Mouse (Mus musculus) Patski (cell line): ENCODE results near the gene Neb. TPM values are rescaled to one million over a fixed set of nuclear protein-coding genes. Genes with fewer than 3 reads are reported as not detected.

Experiments used
- ATAC-seq: fragments of 100-300 bp; one replicate; pipeline ENCODE4 v1.8.0; 2021
- CTCF ChIA-PET: fragments of 350-600 bp; sonication (Branson Sonifier 250); formaldehyde crosslinking; loops from one replicate; lab custom pipeline; 2022; ENCODE audit warnings: inconsistent platforms; lab: Charles Lee
- POLR2A ChIA-PET: fragments of 350-600 bp; sonication (Branson Sonifier 250); formaldehyde crosslinking; loops from one replicate; lab custom pipeline; 2022; ENCODE audit warnings: antibody characterized with exemption, inconsistent platforms; lab: Charles Lee
- DNase-seq: peaks from one replicate; pipeline ENCODE4 v3.0.0-alpha.2; 2011; ENCODE audit warnings: low read depth, low spot score
- H3K27me3 ChIP-seq: fragments of 371-371 bp; one replicate; pipeline ENCODE4 v1.5.1; 2021
- CTCF ChIP-seq: fragments of 100-300 bp; IDR thresholded peaks from one replicate; pipeline ENCODE4 v1.5.1; 2021
- in situ Hi-C: fragments of 300-500 bp; cut with MboI; formaldehyde crosslinking; loops from 3 replicates; pipeline ENCODE4 v1.11.1; 2018; ENCODE audit warnings: low pct_unique_long_range_greater_than_20kb, mixed read lengths
- polyA plus RNA-seq: library from polyadenylated mRNA; unstranded; gene quantifications from one replicate; pipeline ENCODE4 v1.2.3, GENCODE M21; 2021

Gene Neb
- polyA plus RNA-seq, 1 experiment from 2014 or later = 0.09 TPM

GRCm38 (mm10) chr2:52317471-52317870 is 60.8 kb downstream of the Neb start:
- TF ChIP-seq CTCF = no peak

GRCm38 (mm10) chr2:52315737-52316136 is 62.5 kb downstream of the Neb start:
- no peak for ATAC-seq
- ChIA-PET CTCF (interaction anchor here (1.2 to 1.6 kb wide), 3 partner anchors 12 to 16 kb away, joined by 3 to 4 read pairs (median 3); no protein-coding TSS in a partner anchor), POLR2A (no interaction called here)
- DNase-seq = no peak
- H3K27me3 ChIP-seq = no peaks in the 10 kb centered on the region
- in situ Hi-C loops = no loop called here
- TF ChIP-seq CTCF = no peak

More at GRCm38 (mm10) chr2:52317471-52317870, 60.8 kb downstream of the Neb start:
- POLR2A ChIA-PET = no interaction called here
- DNase-seq = no peak
- no peaks in the 10 kb centered on the region for H3K27me3 ChIP-seq
- CTCF ChIA-PET = interaction anchor here (1.3 to 1.6 kb wide), 3 partner anchors 10 to 28 kb away, joined by 3 to 5 read pairs (median 3); no protein-coding TSS in a partner anchor
- ATAC-seq = no peak
- in situ Hi-C loops = no loop called here

GRCm38 (mm10) chr2:52314922-52315730 is 63.1 kb downstream of the Neb start:
- ATAC-seq = no peak
- in situ Hi-C loops = no loop called here
- CTCF ChIA-PET = no interaction called here
- no peak for DNase-seq
- no peaks in the 10 kb centered on the region for H3K27me3 ChIP-seq
- TF ChIP-seq CTCF = no peak
- POLR2A ChIA-PET = no interaction called here

GRCm38 (mm10) chr2:52310757-52311156 is 67.5 kb downstream of the Neb start:
- DNase-seq = no peak
- in situ Hi-C loops = no loop called here
- CTCF ChIA-PET = no interaction called here
- ATAC-seq = no peak
- H3K27me3 ChIP-seq = no peaks in the 10 kb centered on the region
- POLR2A ChIA-PET = no interaction called here
- no peak for TF ChIP-seq CTCF

GRCm38 (mm10) chr2:52306635-52307034 is 71.6 kb downstream of the Neb start:
- TF ChIP-seq CTCF = no peak
- CTCF ChIA-PET = interaction anchor here (1.4 kb wide), 1 partner anchor 11 kb away, joined by 5 read pairs; no protein-coding TSS in a partner anchor
- ATAC-seq (no peak), DNase-seq (no peak)
- in situ Hi-C loops = no loop called here
- POLR2A ChIA-PET = no interaction called here
- H3K27me3 ChIP-seq = no peaks in the 10 kb centered on the region

GRCm38 (mm10) chr2:52304554-52304953 is 73.7 kb downstream of the Neb start:
- ChIA-PET CTCF (interaction anchor here (1.1 to 1.5 kb wide), 2 partner anchors 8 to 12 kb away, joined by 3 read pairs; no protein-coding TSS in a partner anchor), POLR2A (no interaction called here)
- in situ Hi-C loops = no loop called here
- no peak for ATAC-seq
- H3K27me3 ChIP-seq = no peaks in the 10 kb centered on the region
- no peak for TF ChIP-seq CTCF
- DNase-seq = no peak

- in situ Hi-C loops = no loop called here
- ChIA-PET POLR2A (interaction anchor here (0.6 to 1.3 kb wide), 2 partner anchors 14 to 32 kb away, joined by 3 to 5 read pairs; no protein-coding TSS in a partner anchor), CTCF (interaction anchor here (1.1 to 1.5 kb wide), 2 partner anchors 13 to 329 kb away, joined by 3 read pairs; no protein-coding TSS in a partner anchor)
- ATAC-seq (no peak), DNase-seq (no peak)
- no peaks in the 10 kb centered on the region for H3K27me3 ChIP-seq
- TF ChIP-seq CTCF = peak; percentile 24
Measured at GRCm38 (mm10) chr2:52303405-52303804, 74.9 kb downstream of the Neb start.

- CTCF ChIA-PET = interaction anchor here (1.5 kb wide), 1 partner anchor 11 kb away, joined by 3 read pairs; no protein-coding TSS in a partner anchor
- ATAC-seq = no peak
- no peaks in the 10 kb centered on the region for H3K27me3 ChIP-seq
Measured at GRCm38 (mm10) chr2:52297969-52298368, 80.3 kb downstream of the Neb start.

GRCm38 (mm10) chr2:52296779-52297178 is 81.5 kb downstream of the Neb start:
- CTCF ChIA-PET = interaction anchor here (0.8 to 1.5 kb wide), 3 partner anchors 8 to 20 kb away, joined by 3 read pairs; no protein-coding TSS in a partner anchor

More at GRCm38 (mm10) chr2:52297969-52298368, 80.3 kb downstream of the Neb start:
- no peak for DNase-seq
- POLR2A ChIA-PET = no interaction called here
- in situ Hi-C loops = no loop called here
- no peak for TF ChIP-seq CTCF

GRCm38 (mm10) chr2:52287436-52287835 is 90.8 kb downstream of the Neb start:
- no peak for ATAC-seq
- DNase-seq = no peak
- no peak for TF ChIP-seq CTCF
- in situ Hi-C loops = no loop called here
- POLR2A ChIA-PET = no interaction called here
- CTCF ChIA-PET = no interaction called here
- H3K27me3 ChIP-seq = no peaks in the 10 kb centered on the region

More at GRCm38 (mm10) chr2:52296779-52297178, 81.5 kb downstream of the Neb start:
- no peak for ATAC-seq
- DNase-seq = no peak
- in situ Hi-C loops = no loop called here
- POLR2A ChIA-PET = no interaction called here
- H3K27me3 ChIP-seq = no peaks in the 10 kb centered on the region
- TF ChIP-seq CTCF = no peak

- in situ Hi-C loops = no loop called here
- no peak for TF ChIP-seq CTCF
- H3K27me3 ChIP-seq = no peaks in the 10 kb centered on the region
- ChIA-PET CTCF (no interaction called here), POLR2A (no interaction called here)
- ATAC-seq (no peak), DNase-seq (no peak)
Measured at GRCm38 (mm10) chr2:52286421-52286820, 91.9 kb downstream of the Neb start.
